Mouse (Mus musculus) brain, embryonic 14.5 days (tissue): ENCODE results near the gene Vps45.

Experiments
- CTCF ChIP-seq: fragments of 200-500 bp; IDR thresholded peaks from 2 replicates; pipeline ENCODE4 v1.5.1; 2012; ENCODE audit warnings: inconsistent platforms, mild to moderate bottlenecking, moderate library complexity, borderline replicate concordance; ENCODE audit not compliant: insufficient read depth, insufficient read length; ENCODE audit errors: extremely low read depth
- POLR2A ChIP-seq: fragments of 200-500 bp; IDR thresholded peaks from 2 replicates; pipeline ENCODE4 v1.6.1; 2012; ENCODE audit warnings: mild to moderate bottlenecking, inconsistent platforms, borderline replicate concordance; ENCODE audit not compliant: poor library complexity, insufficient read depth, insufficient read length, severe bottlenecking; ENCODE audit errors: extremely low read depth

- TF ChIP-seq CTCF (no peak), POLR2A (no peak)
These were observed 70.1 kb downstream of the Vps45 start for GRCm38 (mm10) chr3:95988138-95988537.
